Mouse (Mus musculus) retina, postnatal 1 day (tissue): Measurements from ENCODE around the gene Ppp3ca.

ENCODE experiments used
- DNase-seq: peaks from one replicate; pipeline ENCODE4 v3.0.0-alpha.2; 2012

Ppp3ca gene

DNA sequence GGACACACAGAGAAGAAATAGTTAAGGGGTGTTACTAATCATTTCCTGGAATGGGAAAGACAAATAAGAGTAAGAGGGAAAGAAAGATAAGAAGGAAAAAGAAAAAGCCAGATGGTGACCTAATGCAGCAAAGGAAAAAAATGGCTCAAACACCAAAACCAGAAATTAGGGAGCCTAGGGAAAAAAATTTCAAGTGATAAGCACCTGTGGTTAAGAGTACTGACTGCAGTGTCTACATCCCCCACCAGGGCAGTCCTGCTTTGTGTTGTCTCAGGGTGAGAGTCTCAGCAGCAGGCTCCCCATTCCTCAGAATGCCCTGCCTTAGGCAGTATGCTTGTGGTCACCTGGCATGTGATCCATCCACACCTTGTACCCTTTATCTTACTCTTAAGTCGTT, 99.6 kb downstream of the Ppp3ca start:
- DNase-seq, result no peak

GRCm38 (mm10) chr3:136771700-136772099, 101.8 kb downstream of the Ppp3ca start:
- no peak for DNase-seq

- no peak for DNase-seq
Measured at GRCm38 (mm10) chr3:136773217-136773616, 103.3 kb downstream of the Ppp3ca start.

DNA sequence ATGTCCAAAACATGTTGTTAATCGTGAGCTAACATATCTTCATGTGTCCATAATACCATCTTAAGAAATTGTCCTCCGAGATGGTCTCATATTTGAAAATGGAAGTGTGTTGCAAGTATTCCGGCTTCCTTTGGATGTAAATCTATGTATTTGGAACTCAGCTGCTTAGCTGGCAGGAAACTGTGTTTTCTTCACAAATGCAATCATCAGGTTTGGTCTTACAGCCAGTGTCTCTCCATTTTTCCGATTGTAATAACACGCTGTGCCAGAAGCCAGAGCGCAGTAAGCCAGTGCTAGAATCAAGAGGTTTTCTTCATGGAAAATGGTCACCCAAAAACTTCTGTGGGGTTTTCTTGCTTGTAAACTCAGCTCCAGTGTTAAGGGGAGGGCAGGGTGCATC, 104.3 kb downstream of the Ppp3ca start:
- DNase-seq, result no peak

GRCm38 (mm10) chr3:136776525-136776924, 106.6 kb downstream of the Ppp3ca start:
- no peak for DNase-seq

DNA sequence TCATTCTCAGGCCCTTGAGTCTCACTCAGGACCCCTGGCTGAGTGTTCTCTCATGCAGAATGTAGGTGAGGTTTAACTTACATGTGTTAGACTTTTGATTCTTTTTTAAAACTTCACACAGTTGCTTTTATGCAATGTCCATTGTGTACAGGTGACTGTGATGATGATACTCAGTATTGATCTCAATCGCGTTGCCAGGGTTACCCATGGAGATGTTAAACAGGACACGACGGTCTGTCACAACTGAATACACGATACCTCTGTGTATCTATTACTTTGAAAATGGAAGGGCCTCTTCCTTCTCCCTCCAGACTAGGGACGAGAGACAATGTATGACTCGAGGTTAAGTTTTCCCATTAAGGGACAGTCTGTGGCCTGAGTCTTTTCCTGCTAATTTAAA, 107.5 kb downstream of the Ppp3ca start:
- DNase-seq, result no peak

DNA sequence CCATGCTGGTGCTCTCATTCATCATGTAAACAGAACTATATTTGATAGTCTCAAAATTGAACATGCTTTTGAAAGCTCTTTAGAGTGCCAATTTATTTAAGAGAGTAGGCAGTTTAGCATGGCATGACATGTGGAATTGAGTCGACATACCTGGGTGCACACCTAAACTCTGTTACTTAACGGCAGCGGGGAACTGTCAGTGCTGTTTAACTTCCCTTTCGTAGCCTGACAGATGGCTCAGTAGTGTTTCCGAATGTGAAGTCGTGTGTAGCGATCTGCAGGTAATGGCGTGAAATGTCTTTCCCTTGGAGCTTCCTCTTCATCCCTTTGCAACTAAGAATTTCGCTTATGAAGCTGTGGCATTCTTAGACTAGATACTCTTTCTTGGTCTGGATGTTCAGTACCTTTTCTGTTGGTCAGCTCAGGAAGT, 107.9 kb downstream of the Ppp3ca start:
- no peak for DNase-seq

- DNase-seq, result no peak
Measured at GRCm38 (mm10) chr3:136780321-136780720, 110.4 kb downstream of the Ppp3ca start.

GRCm38 (mm10) chr3:136782058-136782457, 112.1 kb downstream of the Ppp3ca start:
- no peak for DNase-seq

DNA sequence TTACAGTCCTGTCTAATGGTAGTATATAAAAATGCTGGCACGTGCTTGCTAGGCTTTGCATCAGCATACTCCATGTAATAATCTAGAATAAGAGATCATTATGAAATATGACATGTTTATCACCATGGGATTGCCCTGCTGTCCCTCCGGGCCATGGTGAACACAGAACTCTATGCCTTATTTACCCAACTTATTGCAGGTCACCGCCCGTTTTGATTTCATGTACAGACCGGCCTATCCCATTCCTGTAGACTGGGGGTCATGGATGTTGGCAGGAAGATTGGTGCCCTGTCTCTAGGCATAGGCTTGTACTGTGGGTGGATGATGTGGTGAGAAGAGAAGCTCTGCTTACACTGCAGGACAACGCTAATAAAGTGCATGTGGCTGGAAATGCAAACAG, 115.8 kb downstream of the Ppp3ca start:
- no peak for DNase-seq

GRCm38 (mm10) chr3:136790261-136790871, 120.4 kb downstream of the Ppp3ca start:
- DNase-seq, result peak; percentile 51

- no peak for DNase-seq
Measured at GRCm38 (mm10) chr3:136791404-136791803, 121.5 kb downstream of the Ppp3ca start.

DNA sequence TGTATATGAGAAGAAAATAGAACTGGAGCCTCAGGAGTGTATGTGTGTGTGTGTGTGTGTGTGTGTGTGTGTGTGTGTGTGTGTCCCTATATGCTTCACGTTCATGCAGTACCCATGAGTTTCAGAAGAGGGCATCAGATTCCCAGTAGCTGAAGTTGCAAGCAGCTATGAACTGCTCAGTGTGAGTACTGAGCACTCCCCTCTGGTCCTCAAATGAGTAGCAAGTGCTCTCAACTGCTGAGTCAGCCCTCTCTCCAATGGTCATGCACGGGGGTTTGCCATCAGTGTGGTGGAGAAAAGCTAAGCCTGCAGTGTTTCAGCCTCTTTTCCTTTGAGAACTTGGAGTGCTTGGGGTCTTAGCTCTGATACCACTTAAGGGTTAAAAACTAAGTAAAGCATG, 122.0 kb downstream of the Ppp3ca start:
- DNase-seq, result no peak

DNA sequence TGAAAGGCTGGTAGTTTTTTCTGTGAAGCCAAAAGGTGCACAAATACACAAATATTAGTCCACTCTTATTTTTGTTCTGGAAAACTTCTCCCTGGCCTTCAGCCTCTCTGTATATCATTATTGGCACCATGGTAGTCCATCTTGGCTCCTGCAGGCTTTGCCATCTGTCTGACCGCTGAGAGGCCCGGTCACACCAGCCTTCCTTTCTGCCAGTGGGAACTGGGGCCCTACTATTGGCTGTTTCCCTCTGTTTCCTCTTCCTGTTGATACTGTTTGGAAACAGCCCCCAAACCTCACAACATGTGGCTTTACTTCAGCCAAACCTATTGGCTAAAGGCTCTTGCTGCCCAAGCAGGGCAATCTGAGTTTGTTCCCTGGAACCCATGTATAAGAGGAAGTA, 123.5 kb downstream of the Ppp3ca start:
- no peak for DNase-seq

GRCm38 (mm10) chr3:136794426-136795217, 124.7 kb downstream of the Ppp3ca start:
- no peak for DNase-seq

- no peak for DNase-seq
Measured at GRCm38 (mm10) chr3:136798896-136799295, 129.0 kb downstream of the Ppp3ca start.

DNA sequence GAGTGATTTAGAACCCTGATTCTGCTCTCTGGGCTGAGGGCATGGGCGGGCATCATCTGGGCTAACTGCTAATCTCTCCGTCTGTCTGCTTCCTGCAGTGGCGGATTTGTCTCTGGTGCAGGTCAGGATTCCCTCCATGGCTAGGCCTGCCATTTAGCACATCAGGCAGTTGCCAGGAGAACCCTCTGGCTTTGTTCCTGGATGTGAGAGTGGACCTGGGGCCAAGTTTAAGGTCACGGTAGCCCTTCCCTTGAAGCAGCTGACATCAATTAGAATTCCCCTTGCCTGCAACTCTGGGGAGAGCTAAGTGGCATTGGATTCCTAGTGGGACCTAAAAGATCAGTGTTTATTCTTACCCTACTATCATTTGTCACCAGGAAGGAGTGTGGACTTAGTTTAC, 132.7 kb downstream of the Ppp3ca start:
- no peak for DNase-seq

- DNase-seq, result no peak
Measured at GRCm38 (mm10) chr3:136805897-136806296, 136.0 kb downstream of the Ppp3ca start.

DNA sequence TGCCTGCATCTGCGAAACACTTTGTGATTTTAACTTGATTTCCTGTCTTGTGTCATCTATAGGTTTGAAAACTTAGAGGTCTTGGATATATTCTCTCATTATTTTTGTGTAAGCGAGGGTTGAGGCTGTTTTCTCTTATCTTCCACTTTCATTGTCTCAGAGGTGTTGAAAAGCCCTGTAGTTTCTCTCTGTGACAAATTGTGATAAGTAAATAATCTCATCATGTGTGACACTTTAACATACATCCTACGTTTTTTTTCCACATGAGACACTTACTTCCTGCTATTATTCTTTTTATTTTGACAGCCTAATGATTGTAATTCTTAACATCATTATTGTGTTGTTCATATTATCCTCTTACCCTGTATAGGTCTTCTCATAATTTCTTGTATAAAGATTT, 140.3 kb downstream of the Ppp3ca start:
- DNase-seq, result no peak

- DNase-seq, result no peak
Measured at GRCm38 (mm10) chr3:136812162-136812561, 142.2 kb downstream of the Ppp3ca start.

DNA sequence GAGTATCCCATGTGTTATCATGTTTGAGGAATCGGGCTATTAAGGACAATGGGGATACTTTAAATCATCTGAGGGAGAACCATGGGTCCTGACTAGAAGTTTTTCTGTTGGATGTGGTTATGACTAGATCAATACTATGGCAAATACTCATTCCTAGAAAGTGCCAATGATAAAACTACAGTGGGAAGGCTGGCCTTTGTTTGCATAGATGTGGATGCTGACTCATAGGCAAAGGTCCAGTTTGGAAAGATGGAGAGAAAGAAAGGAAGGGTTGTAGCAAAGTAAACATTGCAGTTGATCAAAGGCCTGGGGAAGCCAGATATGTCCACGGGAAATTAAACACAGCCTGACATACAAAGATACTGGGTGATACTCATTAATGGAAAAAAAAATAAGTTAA, 142.9 kb downstream of the Ppp3ca start:
- no peak for DNase-seq

- DNase-seq, result no peak
Measured at GRCm38 (mm10) chr3:136813886-136814285, 144.0 kb downstream of the Ppp3ca start.

GRCm38 (mm10) chr3:136814916-136815315, 145.0 kb downstream of the Ppp3ca start:
- DNase-seq, result no peak

GRCm38 (mm10) chr3:136816319-136816718, 146.4 kb downstream of the Ppp3ca start:
- no peak for DNase-seq

DNA sequence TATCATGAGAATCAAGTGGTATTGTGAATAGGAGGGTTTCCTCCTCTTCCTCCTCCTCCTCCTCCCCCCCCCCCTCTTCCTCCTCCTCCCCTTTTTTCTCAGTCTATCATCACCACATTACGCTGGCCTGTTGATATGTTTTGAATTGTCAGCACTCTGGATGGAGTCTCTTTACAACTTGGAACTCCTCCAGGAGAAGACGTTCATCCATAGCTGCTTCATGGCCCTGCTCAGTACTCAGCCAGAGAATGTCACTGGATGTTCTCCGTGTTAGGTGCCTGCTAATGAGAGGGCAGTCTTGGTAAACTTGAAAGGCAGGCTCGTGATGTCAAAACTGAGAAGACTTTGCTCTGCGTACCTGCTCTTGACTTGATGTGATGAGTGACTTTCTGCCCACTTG, 149.1 kb downstream of the Ppp3ca start:
- DNase-seq, result no peak
